Mouse (Mus musculus): ENCODE data around the gene Atf5. TPM values are rescaled to one million over a fixed set of nuclear protein-coding genes. Genes with fewer than 3 reads are reported as not detected.

Atf5 gene
- 7.2 TPM for total RNA-seq (2023)

DNA sequence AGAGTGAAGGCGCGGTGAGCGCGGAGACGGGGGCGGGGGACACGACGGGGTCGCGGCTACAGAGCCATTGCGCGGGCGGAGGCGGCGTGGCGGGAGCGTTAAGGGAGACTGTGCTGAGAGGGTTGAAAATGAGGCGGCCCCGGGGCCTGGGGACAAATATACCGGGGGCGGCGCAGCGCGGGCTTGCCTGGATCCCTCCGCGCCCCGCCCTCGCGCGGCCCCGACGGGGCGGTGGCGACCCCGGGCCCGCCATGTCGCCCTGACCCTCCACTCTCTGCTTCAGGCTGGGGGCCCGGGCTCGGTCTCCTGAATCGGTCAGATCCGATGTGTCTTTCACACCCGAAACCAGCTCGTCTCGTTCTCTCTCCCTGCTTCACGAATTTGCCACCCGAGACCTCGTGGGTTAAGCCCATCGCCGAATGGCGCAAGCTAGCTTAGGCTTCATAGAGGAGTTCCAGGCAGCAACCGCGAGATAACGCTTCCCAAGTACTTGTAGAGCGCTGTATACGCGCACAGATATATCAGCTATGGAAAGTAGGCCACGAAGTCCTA, at the start of gene Atf5:
Atf5 (minus strand) TSS at position 189 of the 552 bp plus-strand sequence.

GRCm38 (mm10) chr7:44857042-44857552, 40.6 kb upstream of the Atf5 start, which contains the start of gene Pnkp:
Gene Pnkp (plus strand): TSS chr7:44857139.

DNA sequence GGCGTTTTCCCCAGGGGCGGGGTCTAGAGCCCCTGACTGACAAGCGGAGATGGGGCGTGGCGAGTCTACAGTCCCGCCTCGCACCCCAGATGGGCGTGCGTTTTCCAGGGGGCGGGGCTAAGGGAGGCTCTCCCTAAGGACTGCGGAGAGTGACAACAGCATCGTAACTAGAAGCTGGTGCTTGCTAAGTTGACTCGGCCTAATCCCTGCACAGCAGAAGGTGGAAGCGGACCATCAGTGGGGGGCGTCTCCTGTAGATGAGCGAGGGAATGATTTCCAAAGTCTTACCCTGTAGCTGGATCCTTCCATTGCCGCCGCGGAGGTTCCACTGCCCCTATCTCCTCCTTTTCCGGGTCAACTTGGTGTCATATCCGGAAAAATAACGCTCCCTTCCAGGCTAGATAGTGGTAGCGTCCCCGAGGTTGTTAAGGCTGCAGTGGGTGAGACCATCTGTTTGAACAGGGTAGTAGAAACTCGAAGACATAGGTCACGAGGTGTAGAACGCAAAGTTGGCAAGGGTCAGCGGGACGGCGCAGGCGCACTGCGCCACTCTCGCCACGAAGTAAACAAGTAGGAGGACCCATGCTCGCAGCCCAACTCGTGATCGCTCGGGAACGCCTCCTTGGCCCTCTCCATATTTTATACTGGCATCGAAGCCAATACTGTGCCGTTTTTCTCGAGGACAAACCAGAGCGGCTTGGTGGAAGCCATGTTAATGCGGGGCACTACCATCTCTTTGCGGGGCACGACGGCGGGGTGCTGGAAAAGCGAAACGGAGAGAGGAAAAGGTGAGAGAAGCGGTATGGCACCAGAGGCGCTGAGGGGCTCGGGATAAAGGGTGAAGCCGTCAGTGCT, 32.3 kb upstream of the Atf5 start, which contains the start of the genes Akt1s1 and Tbc1d17:
Akt1s1 (plus strand) TSS at position 431 of the 855 bp plus-strand sequence.
Tbc1d17 (minus strand) TSS at position 519 of the 855 bp plus-strand sequence.

DNA sequence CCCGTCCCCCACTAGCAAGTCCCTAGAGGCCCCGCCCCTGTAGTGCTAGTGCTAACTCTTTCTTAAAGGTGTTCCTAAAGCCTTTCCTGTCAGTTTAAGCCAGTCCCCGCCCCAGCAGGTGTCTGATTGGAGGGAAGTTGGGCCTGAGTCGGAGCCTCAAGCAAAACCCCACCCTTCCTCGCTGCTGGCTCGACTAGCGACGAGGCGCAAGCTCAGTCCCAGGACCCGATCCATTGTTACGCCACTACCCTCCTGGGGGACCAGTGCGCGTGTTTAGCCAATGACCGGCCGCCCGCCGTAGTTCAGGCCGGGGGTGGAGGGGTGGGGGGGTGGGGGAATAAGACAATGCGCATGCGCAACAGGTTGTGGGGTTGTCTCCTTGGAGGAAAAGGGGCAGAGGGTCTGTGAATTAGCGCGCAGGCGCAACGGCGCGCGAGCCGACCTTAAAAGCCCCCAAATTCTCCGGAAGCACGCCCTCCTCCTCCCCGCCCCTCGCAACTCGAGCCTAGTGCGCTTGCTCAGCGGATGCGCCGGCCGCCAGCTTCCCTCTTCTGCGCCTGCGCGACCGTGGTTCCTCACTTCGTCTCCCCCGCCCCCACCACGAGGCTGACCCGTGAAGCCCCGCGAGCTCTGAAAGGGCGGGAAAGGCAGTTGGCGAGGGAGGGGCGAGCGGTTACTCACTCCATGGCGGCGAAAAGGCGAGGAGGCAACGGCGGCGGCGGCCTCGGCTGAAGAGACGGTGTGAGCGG, 563 bp downstream of the Atf5 start, which contains the start of the genes Nup62 and Il4i1:
Nup62 (plus strand) TSS at position 368 of the 749 bp plus-strand sequence.
Il4i1 (plus strand) TSS at position 667 of the 749 bp plus-strand sequence.

Other genes starting within 250 kb of the Atf5 start
- 21.3 TPM for gene Napsa, start 244.3 kb downstream of the Atf5 start, total RNA-seq (2023)
- 1.6 TPM for gene Kcnc3, start 226.0 kb downstream of the Atf5 start, total RNA-seq (2023)
- gene Myh14, start 145.8 kb downstream of the Atf5 start, total RNA-seq (2023) = 0.35 TPM
- gene Izumo2, start 107.9 kb downstream of the Atf5 start, total RNA-seq (2023) = not detected
- gene Vrk3, start 68.2 kb downstream of the Atf5 start, total RNA-seq (2023) = 99.4 TPM
- gene Zfp473, start 65.6 kb downstream of the Atf5 start, total RNA-seq (2023) = 0.86 TPM
- 42.8 TPM for gene Nup62, start 570 bp downstream of the Atf5 start, total RNA-seq (2023)
- 3.2 TPM for gene Il4i1, start 271 bp downstream of the Atf5 start, total RNA-seq (2023)
- gene Akt1s1, start 32.3 kb upstream of the Atf5 start, total RNA-seq (2023) = 47.9 TPM
- 92.5 TPM for gene Tbc1d17, start 32.4 kb upstream of the Atf5 start, total RNA-seq (2023)
- 62.0 TPM for gene Pnkp, start 40.5 kb upstream of the Atf5 start, total RNA-seq (2023)
- 27.8 TPM for gene Ptov1, start 53.1 kb upstream of the Atf5 start, total RNA-seq (2023)
- gene Med25, start 76.1 kb upstream of the Atf5 start, total RNA-seq (2023) = 77.4 TPM
- 17.6 TPM for gene Fuz, start 79.4 kb upstream of the Atf5 start, total RNA-seq (2023)
- gene Ap2a1, start 112.8 kb upstream of the Atf5 start, total RNA-seq (2023) = 71.8 TPM
- 0.33 TPM for gene Tsks, start 126.5 kb upstream of the Atf5 start, total RNA-seq (2023)
- gene Cpt1c, start 158.2 kb upstream of the Atf5 start, total RNA-seq (2023) = 0.18 TPM
- gene Prmt1, start 169.9 kb upstream of the Atf5 start, total RNA-seq (2023) = 153 TPM
- 157 TPM for gene Irf3, start 181.0 kb upstream of the Atf5 start, total RNA-seq (2023)
- 19.6 TPM for gene Bcl2l12, start 182.1 kb upstream of the Atf5 start, total RNA-seq (2023)
- gene Scaf1, start 199.7 kb upstream of the Atf5 start, total RNA-seq (2023) = 83.6 TPM
- 10.3 TPM for gene Rras, start 201.3 kb upstream of the Atf5 start, total RNA-seq (2023)
- 75.1 TPM for gene Prr12, start 236.2 kb upstream of the Atf5 start, total RNA-seq (2023)
- 61.3 TPM for gene Nosip, start 245.8 kb upstream of the Atf5 start, total RNA-seq (2023)
- gene Prrg2, start 246.0 kb upstream of the Atf5 start, total RNA-seq (2023) = 0.95 TPM